ENCODE assay signal across 22 mouse cellular contexts in the genomic region with DNA sequence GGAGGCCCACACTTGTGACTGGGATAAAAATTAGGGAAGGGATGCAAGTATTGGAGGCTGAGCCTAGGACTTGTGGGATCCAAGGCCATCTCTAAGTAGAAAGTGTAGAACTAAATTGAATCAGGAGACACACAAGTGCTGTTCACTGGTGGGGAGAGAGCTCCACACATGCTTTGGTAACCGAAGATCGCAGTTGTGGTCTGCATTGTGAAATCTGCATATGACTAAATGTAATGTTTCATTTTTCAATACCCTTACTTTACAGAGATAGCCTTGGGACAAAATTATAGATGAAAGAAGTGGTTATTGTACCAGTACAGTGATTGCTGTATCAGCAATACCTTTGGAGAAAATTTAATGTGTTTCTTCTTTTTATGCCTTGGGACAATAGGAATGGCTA.
A peak's percentile ranks its signal among the peaks of the same experiment; 100 is the strongest.
DNase-seq lines count a peak whose midpoint lies in the region; TF ChIP-seq lines count a peak whose summit lies in the region.
"Had no signal": no experiment of that assay in that cellular context is flagged by ENCODE, and none has a peak within 500 bp of the region (broad histone marks: within the 10 kb centered on the region; RNA-seq: fewer than 3 reads in every experiment).

No protein-coding gene starts in this region.

- DNase-seq in 3T3-L1 (ENCODE audit: low read depth, low spot score) (peak; percentile 77), NIH3T3 (ENCODE audit: low read depth) (peak; percentile 78)
- no peak for DNase-seq in frontal cortex, postnatal 25 days (ENCODE audit: low spot score in 2 of 2)
- DNase-seq in heart, adult 9 months (ENCODE audit: low spot score in 2 of 2), result no peak
- DNase-seq in right cerebral cortex, postnatal 25 days, result no peak
- DNase-seq in cerebellum, adult 11-12 months, result no peak
- DNase-seq: adrenal gland, adult 2 months; adrenal gland, adult 8-10 months; adrenal gland, postnatal 10 days; adrenal gland, postnatal 14 days; adrenal gland, postnatal 25 days; adrenal gland, postnatal 36 days; B cell, adult 2 months; cerebellum, adult 11 months; cerebellum, adult 18-20 months; cerebellum, adult 2 months; cerebellum, adult 8-10 months had no signal

- H3K36me3 ChIP-seq in myocyte (ENCODE audit: control insufficient read depth, insufficient read depth), result no peaks in the 10 kb centered on the region
- H3K36me3 ChIP-seq: G1E had no signal

- TF ChIP-seq CTCF in embryonic fibroblast, embryonic 13.5 days (IDR thresholded peaks at IDR 0.05; ENCODE audit: borderline replicate concordance, insufficient read depth, low read length), result no peak

- no peak for TF ChIP-seq POLR2A in embryonic fibroblast, embryonic 13.5 days (IDR thresholded peaks at IDR 0.05; ENCODE audit: low read depth, low read length)
- no peak for TF ChIP-seq POLR2A in myocyte (IDR thresholded peaks at IDR 0.05; ENCODE audit: insufficient read length, low read depth)

- peak overlapping the region; percentile 31 for H3K4me2 ChIP-seq in myocyte (ENCODE audit: low read depth)

- H3K4me3 ChIP-seq in embryonic fibroblast, embryonic 13.5 days (ENCODE audit: insufficient read depth, low read length), result no peak overlapping the region
- no peak overlapping the region for H3K4me3 ChIP-seq in myocyte

- H3K27me3 ChIP-seq in myocyte (ENCODE audit: control insufficient read depth, insufficient read depth, insufficient read length), result no peaks in the 10 kb centered on the region
- H3K27me3 ChIP-seq: CH12.LX, Patski had no signal

- H3ac ChIP-seq in myocyte (ENCODE audit: control insufficient read depth, insufficient read length), result no peak overlapping the region

- no peaks in the 10 kb centered on the region; the same call in 1 of the 2 replicates for H3K4me1 ChIP-seq in embryonic fibroblast, embryonic 13.5 days (ENCODE audit: control insufficient read depth, insufficient read depth, low read length)

- peak overlapping the region; percentile 56; the same call in 1 of the 2 replicates for H3K27ac ChIP-seq in embryonic fibroblast, embryonic 13.5 days (ENCODE audit: insufficient read depth, low read length)

- H3K79me2 ChIP-seq in myocyte (ENCODE audit: control insufficient read depth, insufficient read depth), result no peaks in the 10 kb centered on the region

TF ChIP-seq in myocyte, 11 proteins besides CTCF, POLR2A, EP300 and RAD21:
- no peak for TF ChIP-seq E2F4 (IDR thresholded peaks at IDR 0.05; ENCODE audit: insufficient read depth)
- peak in 1 of 3 experiments; percentile 2 for TF ChIP-seq MYOD1 (IDR thresholded peaks at IDR 0.05; ENCODE audit: control insufficient read depth in 1 of 3, insufficient read length in 2 of 3, low read depth in 2 of 3)
- peak; percentile 89 for TF ChIP-seq CEBPB (IDR thresholded peaks at IDR 0.05; ENCODE audit: insufficient read depth, poor library complexity, severe bottlenecking)
- TF ChIP-seq TCF3 (IDR thresholded peaks at IDR 0.05; ENCODE audit: insufficient read length, low read depth), result no peak

Comparison
In these comparisons a context has a peak if more than half of its experiments do, and no peak if none do; other contexts are left out.
1. DNase-seq: peak in 3T3-L1 (single experiment) and NIH3T3 (single experiment); none in frontal cortex, postnatal 25 days (0 of 2), heart, adult 9 months (0 of 2), right cerebral cortex, postnatal 25 days (single experiment) and cerebellum, adult 11-12 months (single experiment).